Mouse (Mus musculus) midbrain, embryonic 16.5 days (tissue): ENCODE measurements around the gene Sf3b3. TPM values are rescaled to one million over a fixed set of nuclear protein-coding genes. Genes with fewer than 3 reads are reported as not detected.

ENCODE experiments used
- ATAC-seq: fragments of 200-750 bp; cut with Nextera tagmentation; 2 replicates; pipeline ENCODE4 v1.8.0; 2017; ENCODE audit warnings: moderate TSS enrichment
- H3K27ac ChIP-seq: fragments of 300-500 bp; sonication (generic); 2 replicates; pipeline ENCODE4 v1.5.1; 2014; ENCODE audit warnings: mild to moderate bottlenecking, low read length, mixed read lengths
- H3K27me3 ChIP-seq: fragments of 300-500 bp; sonication (generic); 2 replicates; pipeline ENCODE4 v1.6.1; 2014; ENCODE audit warnings: low read depth, low read length, mixed read lengths; ENCODE audit not compliant: control insufficient read depth, insufficient read depth
- H3K36me3 ChIP-seq: fragments of 300-500 bp; sonication (generic); 2 replicates; pipeline ENCODE4 v1.6.1; 2014; ENCODE audit warnings: mild to moderate bottlenecking, low read length, moderate library complexity, mixed read lengths; ENCODE audit not compliant: control insufficient read depth, insufficient read depth
- H3K4me1 ChIP-seq: fragments of 300-500 bp; sonication (generic); 2 replicates; pipeline ENCODE4 v1.6.1; 2014; ENCODE audit warnings: mild to moderate bottlenecking, low read length, mixed read lengths; ENCODE audit not compliant: control insufficient read depth, insufficient read depth
- H3K4me2 ChIP-seq: fragments of 300-500 bp; sonication (generic); 2 replicates; pipeline ENCODE4 v1.6.1; 2014; ENCODE audit warnings: mild to moderate bottlenecking, low read length, mixed read lengths
- H3K4me3 ChIP-seq: fragments of 300-500 bp; sonication (generic); 2 replicates; pipeline ENCODE4 v1.5.1; 2014; ENCODE audit warnings: low read depth, mild to moderate bottlenecking, low read length, moderate library complexity, mixed read lengths
- H3K9ac ChIP-seq: fragments of 300-500 bp; sonication (generic); 2 replicates; pipeline ENCODE4 v1.6.1; 2014; ENCODE audit warnings: low read depth, low read length, mixed read lengths
- H3K9me3 ChIP-seq: fragments of 300-500 bp; sonication (generic); replicated peaks from 2 replicates; pipeline ENCODE4 v1.6.1; 2014; ENCODE audit warnings: mild to moderate bottlenecking, low read length, mixed read lengths; ENCODE audit not compliant: control insufficient read depth, poor library complexity, severe bottlenecking
- WGBS: fragments of 180-500 bp; shearing (Covaris S2); extraction: QIAGEN DNeasy Blood & Tissue Kit; methylation state at CpG from one replicate; pipeline ENCODE4 v1.1.7; 2014; 5-methylcytosine and 5-hydroxymethylcytosine counted together
- polyA plus RNA-seq: library from polyadenylated mRNA; unstranded; fragments of >200 nt; fragmentation: Nextera tagmentation; extraction: Ambion mirVana; gene quantifications from 2 replicates; pipeline ENCODE4 v1.2.1, GENCODE M21; 2015

Sf3b3 gene
- polyA plus RNA-seq, 1 experiment from 2014 or later, result 92.3 TPM

DNA sequence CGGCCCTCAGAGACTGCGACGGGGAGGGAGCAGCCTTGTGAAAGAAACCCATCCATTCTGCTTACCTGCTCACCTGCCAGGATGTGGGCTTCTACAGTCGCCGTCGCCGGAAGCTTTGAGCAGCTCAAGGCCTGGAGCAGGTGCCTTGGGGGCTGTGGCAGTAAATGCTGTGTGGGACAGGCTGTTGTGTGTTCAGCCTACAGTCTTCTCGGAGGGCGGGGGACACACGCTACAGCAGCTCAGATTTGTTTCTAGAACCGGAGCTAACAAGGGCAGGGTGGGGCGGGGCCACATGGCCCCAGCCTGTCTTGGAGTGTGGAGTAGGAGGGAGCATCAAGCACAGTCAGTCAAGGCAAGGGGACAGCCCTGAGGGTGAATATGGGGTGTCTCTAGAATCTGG lies 40.9 kb downstream of the Sf3b3 start, which contains the start of gene Il34:
Gene Il34 (minus strand): TSS at position 256 of the 400 bp plus-strand sequence.
- Histone ChIP-seq H3K9ac (no peak within 1 kb of the TSS), H3K4me1 (no peaks in the 10 kb centered on the region), H3K9me3 (no peaks in the 10 kb centered on the region), H3K4me3 (no peak within 1 kb of the TSS), H3K4me2 (no peak within 1 kb of the TSS), H3K27me3 (no peaks in the 10 kb centered on the region), H3K36me3 (peaks cover 2% of the 10 kb centered on the region; the same call in 1 of the 2 replicates), H3K27ac (no peak within 1 kb of the TSS)
- WGBS, result 42% methylated on average over 12 of the region's 12 CpGs
- no peak for ATAC-seq

DNA sequence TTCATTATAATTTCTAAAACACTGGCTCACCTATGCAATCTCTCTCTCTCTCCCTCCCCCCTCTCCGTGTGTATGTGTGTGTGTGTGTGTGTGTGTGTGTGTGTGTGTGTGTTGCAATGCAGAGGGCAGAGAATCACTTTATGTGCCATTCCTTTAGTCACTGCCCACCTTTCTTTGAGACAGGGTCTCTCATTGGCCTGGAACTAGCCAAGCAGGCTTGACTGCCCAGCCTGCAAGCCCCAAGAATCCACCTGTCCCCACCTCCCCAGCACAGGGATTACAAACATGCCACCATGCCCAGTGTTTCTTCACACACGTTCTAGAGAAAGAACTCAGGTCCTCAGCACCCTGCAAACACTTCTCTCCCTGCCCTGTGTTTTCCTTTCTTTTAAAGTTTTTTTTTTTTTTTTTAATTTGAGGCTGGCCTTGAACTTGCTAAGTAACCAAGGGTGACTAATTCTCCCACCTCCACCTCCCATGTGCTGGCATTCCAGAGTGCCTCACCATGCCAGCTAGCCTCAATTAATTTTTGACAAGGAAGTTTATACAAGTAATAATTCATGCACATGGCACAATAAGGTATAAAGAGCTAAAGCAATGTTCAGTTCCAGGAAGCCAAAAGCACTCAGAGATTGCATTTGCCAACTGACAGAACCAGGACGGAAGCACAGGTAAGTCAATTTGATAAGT lies 41.6 kb downstream of the Sf3b3 start:
- Histone ChIP-seq H3K27ac (no peak overlapping the region), H3K9ac (no peak overlapping the region), H3K27me3 (no peaks in the 10 kb centered on the region), H3K4me3 (no peak overlapping the region), H3K9me3 (no peaks in the 10 kb centered on the region), H3K4me2 (no peak overlapping the region), H3K36me3 (peaks cover 2% of the 10 kb centered on the region; the same call in 1 of the 2 replicates), H3K4me1 (no peaks in the 10 kb centered on the region)
- ATAC-seq, result no peak
- 59% methylated on average over 2 of the region's 3 CpGs for WGBS

DNA sequence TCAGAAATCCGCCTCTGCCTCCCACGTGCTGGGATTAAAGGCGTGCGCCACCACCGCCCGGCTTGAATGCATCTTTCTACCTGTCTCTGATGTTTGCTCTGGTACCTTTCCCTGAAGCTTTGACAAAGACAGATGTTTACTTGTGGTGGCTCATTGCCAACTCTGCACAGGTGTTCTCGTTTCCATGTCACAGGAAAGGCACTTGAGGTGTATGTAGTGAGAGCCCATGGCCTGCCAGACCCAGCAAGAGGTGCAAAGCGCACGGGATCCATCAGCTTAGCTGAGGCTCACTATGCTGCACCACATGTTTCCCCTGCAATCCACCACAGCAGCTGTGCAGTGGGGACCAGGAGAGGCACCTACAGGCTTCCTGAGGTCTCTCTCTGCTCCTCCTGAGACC lies 42.7 kb downstream of the Sf3b3 start:
- Histone ChIP-seq H3K36me3 (no peaks in the 10 kb centered on the region; the same call in 1 of the 2 replicates), H3K4me1 (no peaks in the 10 kb centered on the region), H3K9ac (no peak overlapping the region), H3K27me3 (no peaks in the 10 kb centered on the region), H3K4me2 (no peak overlapping the region), H3K27ac (no peak overlapping the region), H3K4me3 (no peak overlapping the region), H3K9me3 (no peaks in the 10 kb centered on the region)
- ATAC-seq, result no peak
- 93% methylated on average over 9 of the region's 9 CpGs for WGBS

DNA sequence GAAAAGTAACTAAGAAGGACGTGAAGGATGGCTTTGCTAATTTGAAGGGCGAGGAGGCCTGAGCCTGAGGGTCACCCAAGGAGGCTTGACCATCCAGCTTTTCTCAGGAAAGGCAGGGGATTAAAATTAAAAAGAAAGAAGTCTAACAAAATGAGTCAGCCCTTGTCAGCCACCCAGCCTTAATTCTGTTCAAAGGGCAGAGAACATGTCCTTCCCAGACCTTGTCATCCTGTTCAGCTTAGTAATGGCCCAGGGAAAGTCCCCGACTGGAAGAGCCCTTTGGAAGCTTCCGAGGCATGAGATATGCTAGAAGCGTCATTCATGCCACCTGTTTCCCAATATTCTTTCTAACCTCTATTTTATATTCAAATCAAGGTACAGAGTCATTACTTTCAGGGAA lies 43.6 kb downstream of the Sf3b3 start:
- no peaks in the 10 kb centered on the region for H3K27me3 ChIP-seq
- no peak overlapping the region for H3K4me3 ChIP-seq
- no peak overlapping the region for H3K9ac ChIP-seq
- no peaks in the 10 kb centered on the region for H3K9me3 ChIP-seq
- no peak for ATAC-seq
- no peak overlapping the region for H3K4me2 ChIP-seq
- H3K27ac ChIP-seq, result no peak overlapping the region
- 80% methylated on average over 5 of the region's 5 CpGs for WGBS
- no peaks in the 10 kb centered on the region for H3K4me1 ChIP-seq
- no peaks in the 10 kb centered on the region for H3K36me3 ChIP-seq

DNA sequence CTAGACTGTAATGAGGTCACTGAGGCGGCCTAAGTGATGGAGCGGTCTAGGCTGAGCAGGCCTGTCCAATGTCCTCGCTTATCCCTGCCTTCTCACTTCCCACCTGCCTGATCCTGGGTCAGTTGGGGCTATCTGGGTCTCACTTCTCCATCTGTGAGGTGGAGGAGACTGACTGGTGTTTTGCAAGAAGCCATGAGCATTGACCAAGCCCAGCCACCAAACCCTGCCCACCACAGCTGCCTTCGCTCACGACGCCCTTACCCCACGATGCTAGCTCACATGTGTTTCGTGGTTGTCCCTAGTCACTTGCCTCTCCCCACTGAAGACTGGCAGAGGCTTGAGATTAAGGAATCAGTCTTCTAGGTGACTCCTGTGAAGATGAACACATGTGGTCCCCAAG lies 49.5 kb downstream of the Sf3b3 start:
- ATAC-seq, result no peak
- 96% methylated on average over 8 of the region's 8 CpGs for WGBS

DNA sequence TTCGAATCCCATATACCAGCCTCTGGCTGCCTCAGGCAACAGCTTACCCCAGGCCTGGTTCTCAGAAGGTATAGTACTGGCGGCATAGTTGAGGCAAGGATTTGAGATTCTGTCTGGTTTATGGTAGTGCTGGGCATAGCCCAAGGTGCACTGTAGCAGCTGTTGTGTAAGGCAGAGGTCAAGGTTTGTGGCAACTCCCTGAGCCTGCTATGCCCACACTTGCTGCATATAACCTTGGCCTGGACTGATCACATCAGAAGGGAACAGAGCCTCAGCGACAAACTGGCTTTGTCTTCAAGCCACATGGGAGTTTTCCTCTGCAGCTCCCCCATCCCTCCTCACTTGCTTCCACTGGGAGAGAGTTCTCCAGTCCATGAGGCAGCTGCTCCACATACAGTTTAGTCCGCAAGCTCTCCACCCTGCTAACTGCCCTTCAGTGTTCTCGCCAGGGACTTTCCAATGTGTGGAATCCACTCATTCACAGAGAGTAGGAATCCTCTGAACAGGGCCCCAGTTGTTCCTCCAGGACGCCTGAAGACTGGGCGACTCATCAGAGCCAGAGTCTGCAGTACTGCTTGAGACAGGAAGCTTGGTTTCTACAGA lies 52.1 kb downstream of the Sf3b3 start:
- Histone ChIP-seq H3K4me2 (no peak overlapping the region), H3K36me3 (no peaks in the 10 kb centered on the region), H3K4me1 (no peaks in the 10 kb centered on the region), H3K9ac (no peak overlapping the region), H3K4me3 (no peak overlapping the region), H3K9me3 (no peaks in the 10 kb centered on the region), H3K27ac (no peak overlapping the region), H3K27me3 (no peaks in the 10 kb centered on the region)
- WGBS, result 87% methylated on average over 7 of the region's 7 CpGs
- ATAC-seq, result no peak

More for the DNA sequence above, 49.5 kb downstream of the Sf3b3 start:
- Histone ChIP-seq H3K4me3 (no peak overlapping the region), H3K9ac (no peak overlapping the region), H3K36me3 (no peaks in the 10 kb centered on the region), H3K27ac (no peak overlapping the region), H3K9me3 (no peaks in the 10 kb centered on the region), H3K4me2 (no peak overlapping the region), H3K4me1 (no peaks in the 10 kb centered on the region), H3K27me3 (no peaks in the 10 kb centered on the region)

DNA sequence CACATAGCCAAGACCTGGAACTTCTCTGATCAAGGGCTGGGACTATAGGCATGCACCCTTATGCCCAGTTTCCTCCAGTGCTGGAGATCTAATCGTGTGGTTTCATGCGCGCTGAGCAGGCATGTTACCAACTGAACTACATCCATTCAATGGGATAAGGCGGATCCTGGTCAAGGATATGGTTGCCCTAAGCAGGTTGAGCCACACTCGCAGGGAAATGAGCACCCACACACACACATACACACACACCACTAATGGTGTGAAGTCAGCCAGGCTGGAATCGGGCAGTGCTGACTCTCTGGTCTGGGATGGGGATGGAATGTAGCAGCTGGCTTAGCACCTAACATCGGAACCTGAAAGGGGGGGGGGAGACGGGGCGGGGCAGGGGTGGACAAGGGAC lies 52.7 kb downstream of the Sf3b3 start:
- Histone ChIP-seq H3K27ac (no peak overlapping the region), H3K4me2 (no peak overlapping the region), H3K36me3 (no peaks in the 10 kb centered on the region), H3K4me1 (no peaks in the 10 kb centered on the region), H3K27me3 (no peaks in the 10 kb centered on the region), H3K9ac (no peak overlapping the region), H3K4me3 (no peak overlapping the region), H3K9me3 (no peaks in the 10 kb centered on the region)
- ATAC-seq, result no peak
- WGBS, result 92% methylated on average over 9 of the region's 9 CpGs

DNA sequence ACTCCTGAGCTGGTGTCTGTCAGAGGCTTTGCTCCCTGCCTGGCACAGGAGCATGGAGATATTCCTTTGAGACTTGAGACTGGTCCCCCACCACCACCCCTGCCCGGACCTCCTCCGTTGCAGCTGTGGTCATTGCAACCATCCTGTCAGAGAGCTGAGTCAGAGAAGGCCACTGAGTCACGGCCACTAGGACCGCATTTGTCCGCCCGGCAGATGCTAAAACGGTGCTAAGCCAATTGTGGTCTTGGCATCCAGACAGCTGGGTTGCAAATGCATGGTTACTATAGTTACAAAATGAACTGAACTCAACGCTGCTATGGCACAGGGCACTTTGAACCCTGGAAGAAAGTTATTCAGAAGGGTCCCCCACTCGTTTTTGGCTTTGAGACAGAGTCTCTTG lies 53.1 kb downstream of the Sf3b3 start:
- 79% methylated on average over 9 of the region's 9 CpGs for WGBS
- no peak overlapping the region for H3K4me2 ChIP-seq
- no peaks in the 10 kb centered on the region for H3K36me3 ChIP-seq
- ATAC-seq, result no peak
- no peaks in the 10 kb centered on the region for H3K27me3 ChIP-seq
- H3K4me3 ChIP-seq, result no peak overlapping the region
- H3K9ac ChIP-seq, result no peak overlapping the region
- H3K4me1 ChIP-seq, result no peaks in the 10 kb centered on the region
- H3K9me3 ChIP-seq, result no peaks in the 10 kb centered on the region
- no peak overlapping the region for H3K27ac ChIP-seq

DNA sequence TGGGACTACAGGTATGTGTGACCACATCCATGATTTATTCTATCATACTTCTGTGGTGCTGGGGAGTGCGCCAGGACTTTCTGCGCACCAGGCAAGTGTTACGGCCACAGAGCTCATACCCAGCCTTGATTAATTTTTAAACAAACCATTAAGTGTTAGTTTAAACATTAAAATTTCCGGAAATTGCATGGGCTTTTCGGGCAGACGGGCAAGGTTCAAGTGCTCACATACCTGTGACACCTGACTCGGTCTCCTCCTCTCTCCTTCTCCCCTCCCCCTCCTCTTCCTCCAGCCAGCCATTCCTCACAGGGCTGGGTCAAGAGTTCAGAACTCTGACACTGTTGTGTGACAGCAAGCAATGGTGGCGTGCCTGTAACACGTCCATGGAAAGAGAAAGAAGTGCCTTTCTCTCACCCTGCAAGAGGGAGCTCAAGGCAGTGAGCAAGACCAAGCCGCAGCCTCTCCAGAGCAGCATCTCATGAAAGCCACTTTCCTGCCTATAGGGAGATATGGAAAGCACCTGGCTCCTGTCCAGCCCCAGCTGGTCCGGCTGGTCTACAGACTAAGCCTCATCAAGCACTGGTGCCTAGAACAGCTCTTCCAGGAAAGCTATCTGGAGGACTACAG lies 53.9 kb downstream of the Sf3b3 start:
- H3K4me1 ChIP-seq, result no peaks in the 10 kb centered on the region
- H3K4me3 ChIP-seq, result no peak overlapping the region
- H3K9ac ChIP-seq, result no peak overlapping the region
- H3K27me3 ChIP-seq, result no peaks in the 10 kb centered on the region
- H3K9me3 ChIP-seq, result no peaks in the 10 kb centered on the region
- no peak overlapping the region for H3K27ac ChIP-seq
- 84% methylated on average over 11 of the region's 11 CpGs for WGBS
- no peak overlapping the region for H3K4me2 ChIP-seq
- no peak for ATAC-seq
- H3K36me3 ChIP-seq, result no peaks in the 10 kb centered on the region
